Mouse (Mus musculus) heart, postnatal 10 days (tissue): ENCODE measurements at regions not wholly inside any gene's neighbourhood (a gene's known extent, or its start where the extent isn't known, plus 50 kb on each side); places are given as distances from the start of the nearest gene placed in this dataset.

ENCODE experiments used
- DNase-seq, 2 experiments: peaks; one replicate each; pipeline ENCODE4 v3.0.0; 2021
- intact Hi-C: fragments of 180-260 bp; cut with DNase I; formaldehyde crosslinking; loops from one replicate; pipeline ENCODE4 v1.15.1; 2025

GRCm38 (mm10) chr2:172613891-172614391 lies 64.5 kb downstream of the Tfap2c start:
- intact Hi-C loops: loop anchor here (10.0 kb wide), 1 partner anchor 141 kb away; no protein-coding TSS in a partner anchor

GRCm38 (mm10) chr2:172615148-172615547 lies 65.8 kb downstream of the Tfap2c start:
- intact Hi-C loops: loop anchor here (10.0 kb wide), 1 partner anchor 140 kb away; no protein-coding TSS in a partner anchor
- DNase-seq: no peak

More at GRCm38 (mm10) chr2:172613891-172614391, 64.5 kb downstream of the Tfap2c start:
- no peak for DNase-seq

GRCm38 (mm10) chr2:172615582-172615981 lies 66.2 kb downstream of the Tfap2c start:
- intact Hi-C loops: loop anchor here (10.0 kb wide), 1 partner anchor 139 kb away; no protein-coding TSS in a partner anchor
- no peak for DNase-seq

- intact Hi-C loops: loop anchor here (10.0 kb wide), 1 partner anchor 136 kb away; no protein-coding TSS in a partner anchor
- no peak for DNase-seq
Measured at GRCm38 (mm10) chr2:172619168-172619567, 69.8 kb downstream of the Tfap2c start.

- intact Hi-C loops: no loop called here
- no peak for DNase-seq
Measured at GRCm38 (mm10) chr2:172620001-172620400, 70.6 kb downstream of the Tfap2c start.

GRCm38 (mm10) chr2:172623707-172624106 lies 74.3 kb downstream of the Tfap2c start:
- intact Hi-C loops: no loop called here
- DNase-seq: no peak

GRCm38 (mm10) chr2:172627353-172628306 lies 78.2 kb downstream of the Tfap2c start:
- intact Hi-C loops: no loop called here
- DNase-seq: no peak

- intact Hi-C loops: no loop called here
Measured at GRCm38 (mm10) chr2:172630333-172630732, 80.9 kb downstream of the Tfap2c start.

GRCm38 (mm10) chr2:172642616-172643015 lies 93.2 kb downstream of the Tfap2c start:
- intact Hi-C loops: no loop called here
- no peak for DNase-seq

More at GRCm38 (mm10) chr2:172630333-172630732, 80.9 kb downstream of the Tfap2c start:
- DNase-seq: no peak

- intact Hi-C loops: no loop called here
- DNase-seq: peak; percentile 53 to 65
Measured at GRCm38 (mm10) chr2:172643860-172644259, 94.5 kb downstream of the Tfap2c start.

- intact Hi-C loops: no loop called here
- DNase-seq: no peak
Measured at GRCm38 (mm10) chr2:172644451-172644850, 95.1 kb downstream of the Tfap2c start.

GRCm38 (mm10) chr2:172648072-172648471 lies 98.7 kb downstream of the Tfap2c start:
- intact Hi-C loops: no loop called here
- DNase-seq: no peak

- intact Hi-C loops: no loop called here
- no peak for DNase-seq
Measured at GRCm38 (mm10) chr2:172660479-172660878, 111.1 kb downstream of the Tfap2c start.

GRCm38 (mm10) chr2:172660916-172661315 lies 111.5 kb downstream of the Tfap2c start:
- intact Hi-C loops: no loop called here
- no peak for DNase-seq

- no peak for DNase-seq
- intact Hi-C loops: no loop called here
Measured at GRCm38 (mm10) chr2:172661418-172661980, 112.1 kb downstream of the Tfap2c start.

- intact Hi-C loops: no loop called here
- no peak for DNase-seq
Measured at GRCm38 (mm10) chr2:172662165-172662564, 112.8 kb downstream of the Tfap2c start.

- intact Hi-C loops: no loop called here
- DNase-seq: no peak
Measured at GRCm38 (mm10) chr2:172663681-172664080, 114.3 kb downstream of the Tfap2c start.

- intact Hi-C loops: no loop called here
- no peak for DNase-seq
Measured at GRCm38 (mm10) chr2:172673081-172673480, 123.7 kb downstream of the Tfap2c start.

- no peak for DNase-seq
- intact Hi-C loops: no loop called here
Measured at GRCm38 (mm10) chr2:172674641-172675040, 125.2 kb downstream of the Tfap2c start.

- no peak for DNase-seq
- intact Hi-C loops: no loop called here
Measured at GRCm38 (mm10) chr2:172675081-172675480, 125.7 kb downstream of the Tfap2c start.

GRCm38 (mm10) chr2:172690196-172690595 lies 140.8 kb downstream of the Tfap2c start:
- DNase-seq: no peak
- intact Hi-C loops: no loop called here
